Mouse (Mus musculus) cortical plate, adult 2 months (tissue): ENCODE results near the gene Kif1b. TPM values are rescaled to one million over a fixed set of nuclear protein-coding genes. Genes with fewer than 3 reads are reported as not detected.

Source experiments
- H3K27ac ChIP-seq: fragments of 200-500 bp; 2 replicates; pipeline ENCODE4 v1.5.1; 2012; ENCODE audit warnings: low read length, control low read depth, inconsistent platforms; ENCODE audit not compliant: insufficient read depth
- H3K4me1 ChIP-seq: fragments of 200-500 bp; 2 replicates; pipeline ENCODE4 v1.6.1; 2011; ENCODE audit warnings: low read length; ENCODE audit not compliant: control insufficient read depth, insufficient read depth
- H3K4me3 ChIP-seq: fragments of 200-500 bp; 2 replicates; pipeline ENCODE4 v1.5.1; 2011; ENCODE audit warnings: mild to moderate bottlenecking, low read length, control low read depth; ENCODE audit not compliant: insufficient read depth
- CTCF ChIP-seq: fragments of 200-500 bp; IDR thresholded peaks from 2 replicates; pipeline ENCODE4 v1.5.1; 2011; ENCODE audit warnings: mild to moderate bottlenecking, control low read depth, low read length; ENCODE audit not compliant: insufficient read depth; ENCODE audit errors: extremely low read depth
- POLR2A ChIP-seq: fragments of 200-500 bp; IDR thresholded peaks from 2 replicates; pipeline ENCODE4 v1.6.1; 2011; ENCODE audit warnings: mild to moderate bottlenecking, low read length, control low read depth; ENCODE audit not compliant: insufficient read depth; ENCODE audit errors: extremely low read depth
- polyA plus RNA-seq: library from polyadenylated mRNA; depleted of rRNA; stranded (reverse); fragments of >200 nt; gene quantifications from 2 replicates; pipeline ENCODE4 v1.2.3, GENCODE M21; 2012

The Kif1b gene
- polyA plus RNA-seq, 1 experiment: 234 TPM

- Histone ChIP-seq H3K4me1 (no peaks in the 10 kb centered on the region), H3K4me3 (no peak overlapping the region), H3K27ac (no peak overlapping the region)
- TF ChIP-seq CTCF (no peak), POLR2A (no peak)
Observed at GRCm38 (mm10) chr4:149155711-149156110, 151.8 kb downstream of the Kif1b start.

GRCm38 (mm10) chr4:149154859-149155258 is 152.6 kb downstream of the Kif1b start:
- no peak overlapping the region for H3K27ac ChIP-seq
- H3K4me1 ChIP-seq: no peaks in the 10 kb centered on the region
- no peak for TF ChIP-seq POLR2A
- TF ChIP-seq CTCF: no peak
- no peak overlapping the region for H3K4me3 ChIP-seq

DNA sequence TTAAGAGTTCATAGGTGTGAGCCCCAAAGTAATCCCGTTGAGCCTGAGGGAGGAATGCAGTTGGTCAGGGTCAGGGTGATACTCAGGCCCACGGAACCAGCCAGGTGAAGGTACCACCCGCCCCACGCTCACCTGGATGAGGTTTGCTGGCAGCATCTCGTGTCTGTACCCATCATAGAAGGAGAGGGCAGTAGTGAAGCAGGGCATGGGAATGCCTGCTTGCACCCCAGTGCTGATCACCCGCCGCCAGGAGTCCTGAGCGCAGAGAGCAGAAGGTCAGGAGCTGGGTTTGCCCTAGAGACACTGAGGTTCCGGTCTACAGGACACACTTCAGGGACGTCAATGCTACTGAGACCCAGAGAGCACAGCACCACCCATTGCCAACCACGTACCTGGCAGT is 156.8 kb downstream of the Kif1b start:
- TF ChIP-seq CTCF: no peak
- Histone ChIP-seq H3K27ac (no peak overlapping the region), H3K4me1 (no peaks in the 10 kb centered on the region), H3K4me3 (no peak overlapping the region)

- TF ChIP-seq CTCF (no peak), POLR2A (no peak)
- no peaks in the 10 kb centered on the region for H3K4me1 ChIP-seq
- no peak overlapping the region for H3K4me3 ChIP-seq
- H3K27ac ChIP-seq: no peak overlapping the region
Observed at GRCm38 (mm10) chr4:149150256-149150655, 157.2 kb downstream of the Kif1b start.

DNA sequence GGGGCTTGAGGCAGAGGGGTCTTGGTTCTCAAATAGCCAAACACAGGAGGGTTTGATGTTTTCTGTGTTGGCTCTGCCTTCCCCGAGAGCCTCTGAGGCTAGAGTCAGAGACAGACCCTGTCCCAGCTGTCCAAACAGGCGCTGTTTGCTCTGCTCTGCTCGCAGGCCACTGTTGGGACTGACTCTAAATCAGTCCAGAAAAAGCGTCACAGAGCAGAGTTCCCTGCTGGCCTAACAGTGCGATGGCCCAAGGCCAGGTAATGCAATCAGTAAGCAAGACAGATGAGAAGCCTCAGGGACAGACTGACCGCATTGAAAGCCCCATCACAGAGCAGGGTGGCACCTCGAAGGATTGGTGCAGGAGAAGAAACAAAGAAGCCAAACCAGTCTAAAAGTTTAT is 157.9 kb downstream of the Kif1b start:
- Histone ChIP-seq H3K27ac (no peak overlapping the region), H3K4me3 (no peak overlapping the region), H3K4me1 (no peaks in the 10 kb centered on the region)
- TF ChIP-seq CTCF (no peak), POLR2A (no peak)

- TF ChIP-seq CTCF (no peak), POLR2A (no peak)
Observed at GRCm38 (mm10) chr4:149149196-149149595, 158.3 kb downstream of the Kif1b start.

GRCm38 (mm10) chr4:149148084-149148483 is 159.4 kb downstream of the Kif1b start:
- Histone ChIP-seq H3K27ac (no peak overlapping the region), H3K4me1 (no peaks in the 10 kb centered on the region)
- TF ChIP-seq POLR2A (no peak), CTCF (no peak)

More at GRCm38 (mm10) chr4:149149196-149149595, 158.3 kb downstream of the Kif1b start:
- Histone ChIP-seq H3K4me3 (no peak overlapping the region), H3K4me1 (no peaks in the 10 kb centered on the region), H3K27ac (no peak overlapping the region)

DNA sequence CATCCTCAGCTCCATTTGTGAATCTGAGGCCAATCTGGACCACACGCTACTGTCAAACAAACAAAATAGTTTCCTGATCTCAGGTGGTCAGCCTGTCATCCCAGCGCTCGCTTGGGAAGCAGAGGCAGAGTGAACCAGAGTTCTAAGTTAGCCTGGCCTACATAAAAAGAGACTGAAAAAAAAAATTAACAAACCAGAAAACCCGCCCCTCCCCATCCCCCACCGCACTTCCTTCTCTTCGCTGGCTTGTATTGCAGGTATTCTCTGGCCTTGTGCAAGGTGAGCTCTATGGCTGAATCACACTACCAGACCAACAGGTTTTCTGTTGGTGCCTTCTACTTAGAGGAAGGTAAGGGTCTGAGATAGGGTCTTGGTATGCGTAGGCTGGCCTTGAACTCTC is 160.0 kb downstream of the Kif1b start:
- no peak overlapping the region for H3K4me3 ChIP-seq
- H3K27ac ChIP-seq: no peak overlapping the region
- no peaks in the 10 kb centered on the region for H3K4me1 ChIP-seq
- TF ChIP-seq CTCF: no peak
- no peak for TF ChIP-seq POLR2A

More at GRCm38 (mm10) chr4:149148084-149148483, 159.4 kb downstream of the Kif1b start:
- H3K4me3 ChIP-seq: no peak overlapping the region

GRCm38 (mm10) chr4:149145151-149145550 is 162.3 kb downstream of the Kif1b start:
- Histone ChIP-seq H3K27ac (no peak overlapping the region), H3K4me3 (no peak overlapping the region), H3K4me1 (no peaks in the 10 kb centered on the region)
- no peak for TF ChIP-seq CTCF

GRCm38 (mm10) chr4:149144459-149144858 is 163.0 kb downstream of the Kif1b start:
- H3K4me3 ChIP-seq: no peak overlapping the region
- no peak overlapping the region for H3K27ac ChIP-seq

GRCm38 (mm10) chr4:149143594-149143993 is 163.9 kb downstream of the Kif1b start:
- Histone ChIP-seq H3K27ac (no peak overlapping the region), H3K4me1 (no peaks in the 10 kb centered on the region), H3K4me3 (no peak overlapping the region)
- TF ChIP-seq CTCF (no peak), POLR2A (no peak)

More at GRCm38 (mm10) chr4:149144459-149144858, 163.0 kb downstream of the Kif1b start:
- TF ChIP-seq CTCF: peak; percentile 97
- no peak for TF ChIP-seq POLR2A
- no peaks in the 10 kb centered on the region for H3K4me1 ChIP-seq
